ENCODE assay signal across 9 mouse cellular contexts in the genomic region with DNA sequence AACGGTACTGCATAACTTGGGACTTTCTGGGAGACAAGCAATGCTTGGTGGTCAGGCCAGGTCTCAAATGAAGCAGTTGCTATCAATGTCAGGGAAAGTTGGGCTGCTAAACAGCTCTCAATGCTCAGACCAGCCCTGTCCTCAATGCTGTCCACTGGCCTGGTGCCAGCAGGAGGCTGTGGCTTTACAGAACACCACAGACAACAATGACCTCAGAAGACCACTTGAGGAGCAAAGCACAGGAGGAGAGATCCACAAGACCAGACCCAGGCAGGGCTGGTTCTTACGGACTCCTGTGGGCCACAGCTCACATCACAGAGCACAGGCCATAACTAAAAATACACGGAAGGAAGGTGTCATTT. TPM values are rescaled to one million over a fixed set of nuclear protein-coding genes. Genes with fewer than 3 reads are reported as not detected.
DNase-seq lines count a peak whose midpoint lies in the region; ATAC-seq and TF ChIP-seq lines count a peak whose summit lies in the region.
"Had no signal": no experiment of that assay in that cellular context is flagged by ENCODE, and none has a peak within 500 bp of the region (broad histone marks: within the 10 kb centered on the region; RNA-seq: fewer than 3 reads in every experiment).

No protein-coding gene starts in this region.

- peaks cover 20% of the 10 kb centered on the region for H3K4me1 ChIP-seq in forebrain, embryonic 10.5 days
- H3K4me1 ChIP-seq in forebrain, postnatal 0 days (ENCODE audit: insufficient read depth): no peaks in the 10 kb centered on the region
- H3K4me1 ChIP-seq in spleen, adult 2 months (ENCODE audit: control insufficient read depth, insufficient read depth, insufficient read length): no peaks in the 10 kb centered on the region; the same call in 1 of the 2 replicates
- H3K4me1 ChIP-seq in hindbrain, embryonic 11.5 days (replicated peaks; ENCODE audit: control insufficient read depth, insufficient read depth, low read length): peaks cover 11% of the 10 kb centered on the region

- H3K27ac ChIP-seq in forebrain, embryonic 10.5 days: peak overlapping the region; percentile 17
- no peak overlapping the region for H3K27ac ChIP-seq in forebrain, postnatal 0 days (ENCODE audit: low read depth, low read length)
- 0 out of 2 replicates have a peak overlapping the region, but pooled peaks have one; percentile 9 for H3K27ac ChIP-seq in spleen, adult 2 months (ENCODE audit: insufficient read depth, low read length)
- peak overlapping the region; percentile 70 for H3K27ac ChIP-seq in hindbrain, embryonic 11.5 days (ENCODE audit: low read depth, low read length)

- WGBS in forebrain, embryonic 10.5 days: 83% methylated on average over 3 of the region's 3 CpGs
- 61% methylated on average over 3 of the region's 3 CpGs for WGBS in forebrain, postnatal 0 days
- WGBS in spleen, adult 2 months: 75% methylated on average over 3 of the region's 3 CpGs
- WGBS in hindbrain, embryonic 11.5 days: 59% methylated on average over 3 of the region's 3 CpGs

- no peaks in the 10 kb centered on the region for H3K27me3 ChIP-seq in forebrain, embryonic 10.5 days (ENCODE audit: poor library complexity, severe bottlenecking)
- H3K27me3 ChIP-seq in forebrain, postnatal 0 days (ENCODE audit: insufficient read depth, low read length): no peaks in the 10 kb centered on the region
- no peaks in the 10 kb centered on the region for H3K27me3 ChIP-seq in spleen, adult 2 months (ENCODE audit: control insufficient read depth, insufficient read depth, low read length)
- H3K27me3 ChIP-seq in hindbrain, embryonic 11.5 days (ENCODE audit: control insufficient read depth, insufficient read depth, low read length): no peaks in the 10 kb centered on the region
- no peaks in the 10 kb centered on the region for H3K27me3 ChIP-seq in myocyte (ENCODE audit: control insufficient read depth, insufficient read depth, insufficient read length)

- no peak for TF ChIP-seq POLR2A in spleen, adult 2 months (IDR thresholded peaks at IDR 0.05; ENCODE audit: low read depth, low read length)
- TF ChIP-seq POLR2A in myocyte (IDR thresholded peaks at IDR 0.05; ENCODE audit: insufficient read length, low read depth): no peak

- H3K4me2 ChIP-seq in forebrain, postnatal 0 days (ENCODE audit: low read depth): no peak overlapping the region
- H3K4me2 ChIP-seq in hindbrain, embryonic 11.5 days (replicated peaks; ENCODE audit: low read depth, low read length): no peak overlapping the region
- H3K4me2 ChIP-seq in myocyte (ENCODE audit: low read depth): peak overlapping the region; percentile 45

- no peak for ATAC-seq in forebrain, postnatal 0 days
- ATAC-seq in hindbrain, embryonic 11.5 days (ENCODE audit: low FRiP score): no peak; the same call in 1 of the 2 replicates
- no peak for ATAC-seq in megakaryocyte-erythroid progenitor cell, adult 5-6 weeks (replicated peaks; ENCODE audit: low FRiP score, low TSS enrichment, poor library complexity, severe bottlenecking)

- no peak for DNase-seq in forebrain, embryonic 10.5 days (ENCODE audit: extremely low spot score, low spot score)
- DNase-seq in forebrain, postnatal 0 days: no peak
- DNase-seq in spleen, adult 2 months (ENCODE audit: low read depth in 1 of 2, low spot score in 2 of 2): no peak
- DNase-seq in spleen, postnatal 10 days (ENCODE audit: low spot score in 2 of 2): no peak
- peak; percentile 12 for DNase-seq in hindbrain, embryonic 11.5 days (ENCODE audit: low spot score)
- no peak for DNase-seq in right cerebral cortex, postnatal 14 days

- H3K36me3 ChIP-seq in forebrain, embryonic 10.5 days (replicated peaks): peaks cover 84% of the 10 kb centered on the region
- peaks cover 6% of the 10 kb centered on the region for H3K36me3 ChIP-seq in forebrain, postnatal 0 days (ENCODE audit: insufficient read depth)
- H3K36me3 ChIP-seq in spleen, adult 2 months (ENCODE audit: control insufficient read depth, insufficient read depth, low read length): peaks cover 23% of the 10 kb centered on the region
- no peaks in the 10 kb centered on the region for H3K36me3 ChIP-seq in hindbrain, embryonic 11.5 days (ENCODE audit: control insufficient read depth, insufficient read depth, low read length)
- H3K36me3 ChIP-seq in myocyte (ENCODE audit: control insufficient read depth, insufficient read depth): peaks cover 17% of the 10 kb centered on the region

- H3K79me2 ChIP-seq in myocyte (ENCODE audit: control insufficient read depth, insufficient read depth): no peaks in the 10 kb centered on the region

- no peak overlapping the region for H3K4me3 ChIP-seq in forebrain, embryonic 10.5 days
- no peak overlapping the region for H3K4me3 ChIP-seq in forebrain, postnatal 0 days (ENCODE audit: low read depth, low read length)
- H3K4me3 ChIP-seq in spleen, adult 2 months (ENCODE audit: extremely low read depth, insufficient read depth, insufficient read length): no peak overlapping the region
- H3K4me3 ChIP-seq in hindbrain, embryonic 11.5 days (ENCODE audit: low read depth, low read length): no peak overlapping the region
- H3K4me3 ChIP-seq in myocyte: no peak overlapping the region
- H3K4me3 ChIP-seq: erythroblast, embryonic 14.5 days had no signal

- H3ac ChIP-seq in myocyte (ENCODE audit: control insufficient read depth, insufficient read length): no peak overlapping the region

- TF ChIP-seq CTCF in forebrain, postnatal 0 days (IDR thresholded peaks at IDR 0.05; ENCODE audit: low read depth): no peak
- TF ChIP-seq CTCF in spleen, adult 2 months (IDR thresholded peaks at IDR 0.05; ENCODE audit: extremely low read depth, insufficient read depth, insufficient read length, insufficient replicate concordance): no peak

- H3K9ac ChIP-seq in forebrain, postnatal 0 days: no peak overlapping the region
- H3K9ac ChIP-seq in hindbrain, embryonic 11.5 days (ENCODE audit: low read depth, low read length): no peak overlapping the region

- no peaks in the 10 kb centered on the region for H3K9me3 ChIP-seq in forebrain, embryonic 10.5 days
- H3K9me3 ChIP-seq in forebrain, postnatal 0 days (ENCODE audit: low read length): no peaks in the 10 kb centered on the region
- H3K9me3 ChIP-seq in hindbrain, embryonic 11.5 days (ENCODE audit: control insufficient read depth, low read length): no peaks in the 10 kb centered on the region

TF ChIP-seq in myocyte, 11 proteins besides CTCF, POLR2A, EP300 and RAD21:
- TF ChIP-seq TCF3 (IDR thresholded peaks at IDR 0.05; ENCODE audit: insufficient read length, low read depth) (no peak), TCF12 (IDR thresholded peaks at IDR 0.05; ENCODE audit: insufficient read depth, poor library complexity, severe bottlenecking) (no peak), E2F4 (IDR thresholded peaks at IDR 0.05; ENCODE audit: insufficient read depth) (no peak), MYOG (IDR thresholded peaks at IDR 0.05; ENCODE audit: control insufficient read depth in 1 of 3, insufficient read depth in 1 of 3, insufficient read length in 2 of 3, low read depth in 2 of 3) (no peak), MYOD1 (IDR thresholded peaks at IDR 0.05; ENCODE audit: control insufficient read depth in 1 of 3, insufficient read length in 2 of 3, low read depth in 2 of 3) (no peak), SRF (IDR thresholded peaks at IDR 0.05; ENCODE audit: control insufficient read depth, insufficient read length, low read depth) (no peak), USF1 (IDR thresholded peaks at IDR 0.05; ENCODE audit: low read depth) (no peak), POLR2AphosphoS2 (IDR thresholded peaks at IDR 0.05; ENCODE audit: insufficient read length, low read depth) (no peak), REST (IDR thresholded peaks at IDR 0.05; ENCODE audit: insufficient read depth, insufficient read length) (no peak), CEBPB (IDR thresholded peaks at IDR 0.05; ENCODE audit: insufficient read depth, poor library complexity, severe bottlenecking) (no peak), MAX (IDR thresholded peaks at IDR 0.05; ENCODE audit: low read depth) (no peak)

RNA-seq across cellular contexts. Expression of a gene that starts 59.3 kb away (rescaled TPM):
- 39.4 and 39.5 TPM in 2 replicates for polyA plus RNA-seq in forebrain, embryonic 10.5 days (2016; fragmentation: Nextera tagmentation; extraction: Ambion mirVana)
- 5.6 and 15.4 TPM in 2 replicates for total RNA-seq in forebrain, postnatal 0 days (2014; rRNA removed)
- 5.6 and 5.8 TPM in 2 replicates for polyA plus RNA-seq in forebrain, postnatal 0 days (2015; fragmentation: Nextera tagmentation; extraction: Ambion mirVana)
- polyA plus RNA-seq in spleen, adult 2 months (2012; rRNA removed): 52.4 and 63.2 TPM in 2 replicates
- 16.9 and 17.0 TPM in 2 replicates for polyA plus RNA-seq in hindbrain, embryonic 11.5 days (2014; fragmentation: Nextera tagmentation; extraction: Ambion mirVana)
- 26.5 TPM for polyA plus RNA-seq in myocyte (2012; fragmentation: generic; extraction: Trizol)
- 47.0 and 61.6 TPM in 2 replicates for total RNA-seq in megakaryocyte-erythroid progenitor cell, adult 5-6 weeks (2014; fragmentation: Nextera tagmentation)
- 11.5 and 21.2 TPM in 2 replicates for total RNA-seq in megakaryocyte-erythroid progenitor cell, adult 5-6 weeks (2017)
